Mouse (Mus musculus): ENCODE data around the gene Vps29.

The Vps29 gene

GRCm38 (mm10) chr5:122336554-122337294, 17.4 kb upstream of the Vps29 start:
- DNase-seq (ENCODE audit: low spot score), result no peak

GRCm38 (mm10) chr5:122342874-122343273, 11.3 kb upstream of the Vps29 start:
- no peak for DNase-seq (ENCODE audit: low spot score)

GRCm38 (mm10) chr5:122343768-122344167, 10.4 kb upstream of the Vps29 start:
- no peak for DNase-seq (ENCODE audit: low spot score)

DNA sequence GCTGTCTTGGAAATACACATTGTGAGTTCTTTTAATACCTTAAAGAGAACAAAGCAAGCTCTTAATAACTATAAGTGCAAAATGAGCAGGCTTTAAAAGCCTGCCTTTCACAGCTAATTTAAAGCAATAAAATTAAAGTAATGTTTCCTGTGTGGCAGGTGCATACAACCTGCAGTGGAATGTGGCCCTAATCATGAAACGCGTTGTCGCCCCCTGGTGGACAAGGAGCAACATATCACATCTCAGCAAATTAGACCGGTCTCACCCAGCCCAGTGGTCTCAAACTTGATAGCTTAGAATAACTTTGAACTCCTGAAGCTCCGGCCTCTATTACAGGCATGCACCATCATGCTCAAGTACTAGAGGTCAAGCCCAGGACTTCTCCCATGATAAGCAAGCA, 9.9 kb upstream of the Vps29 start:
- peak; percentile 35 for DNase-seq (ENCODE audit: low spot score)

- DNase-seq (ENCODE audit: low spot score), result no peak
Observed at GRCm38 (mm10) chr5:122345777-122346176, 8.4 kb upstream of the Vps29 start.

GRCm38 (mm10) chr5:122354492-122355067, 411 bp downstream of the Vps29 start:
- no peak for DNase-seq (ENCODE audit: low spot score)

DNA sequence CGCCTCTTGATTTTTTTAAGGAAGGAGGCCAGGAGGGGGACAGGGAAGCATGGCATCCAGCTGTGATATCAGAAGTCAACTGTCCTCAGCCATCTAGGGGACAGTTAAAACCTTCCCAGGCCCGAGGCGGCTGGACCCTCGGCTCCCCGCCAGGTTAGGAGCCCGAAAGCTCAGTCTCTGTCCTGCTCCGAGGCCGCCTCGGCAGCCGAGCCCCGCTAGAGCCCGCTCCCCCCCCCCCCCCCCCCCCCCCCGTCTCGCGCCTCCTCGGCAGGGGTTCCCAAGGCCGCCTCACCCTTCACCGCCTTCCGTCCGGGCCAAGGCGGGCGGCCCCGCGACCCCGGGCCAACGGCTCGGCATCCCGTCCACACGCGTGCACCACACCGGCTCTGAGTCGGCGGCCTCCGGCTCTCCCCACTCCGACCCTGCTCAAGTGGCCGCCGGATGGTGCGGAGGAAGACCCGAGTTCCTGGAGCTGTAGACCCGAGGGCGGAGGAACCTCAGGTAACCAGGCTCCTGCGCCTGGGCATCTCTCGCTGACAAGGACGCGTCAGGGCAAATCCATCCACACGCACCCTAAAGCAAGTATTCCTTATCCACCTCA, 17.5 kb downstream of the Vps29 start, which contains the start of gene Gpn3:
Gene Gpn3, plus strand, starts transcription at position 286 of the 601 bp plus-strand sequence.
- DNase-seq (ENCODE audit: low spot score), result peak; percentile 16

- DNase-seq (ENCODE audit: low spot score), result peak; percentile 98
Observed at GRCm38 (mm10) chr5:122372192-122372769, 18.1 kb downstream of the Vps29 start, which contains the start of gene Fam216a. Gene Fam216a (minus strand): TSS chr5:122372364.

- DNase-seq (ENCODE audit: low spot score), result no peak
Observed at GRCm38 (mm10) chr5:122372878-122373277, 18.7 kb downstream of the Vps29 start.

- DNase-seq (ENCODE audit: low spot score), result no peak
Observed at GRCm38 (mm10) chr5:122377101-122377833, 23.1 kb downstream of the Vps29 start.

DNA sequence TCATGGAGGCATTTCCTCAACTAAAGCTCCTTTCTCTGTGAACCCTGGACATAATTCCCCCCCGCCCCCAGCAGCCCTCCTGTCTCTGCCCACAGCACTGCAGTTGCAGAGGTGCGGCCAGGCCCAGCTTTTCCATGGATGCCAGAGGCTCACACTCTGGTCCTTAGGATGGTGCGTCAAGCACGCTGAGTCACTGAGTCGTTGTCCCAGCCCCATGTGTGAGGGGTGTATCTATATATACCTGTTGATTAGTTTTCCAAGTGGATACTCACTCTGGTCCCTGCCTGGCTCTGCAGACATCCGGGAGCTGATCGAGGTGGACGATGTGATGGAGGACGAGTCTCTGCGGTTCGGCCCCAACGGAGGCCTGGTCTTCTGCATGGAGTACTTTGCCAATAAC, 24.0 kb downstream of the Vps29 start:
- no peak for DNase-seq (ENCODE audit: low spot score)

DNA sequence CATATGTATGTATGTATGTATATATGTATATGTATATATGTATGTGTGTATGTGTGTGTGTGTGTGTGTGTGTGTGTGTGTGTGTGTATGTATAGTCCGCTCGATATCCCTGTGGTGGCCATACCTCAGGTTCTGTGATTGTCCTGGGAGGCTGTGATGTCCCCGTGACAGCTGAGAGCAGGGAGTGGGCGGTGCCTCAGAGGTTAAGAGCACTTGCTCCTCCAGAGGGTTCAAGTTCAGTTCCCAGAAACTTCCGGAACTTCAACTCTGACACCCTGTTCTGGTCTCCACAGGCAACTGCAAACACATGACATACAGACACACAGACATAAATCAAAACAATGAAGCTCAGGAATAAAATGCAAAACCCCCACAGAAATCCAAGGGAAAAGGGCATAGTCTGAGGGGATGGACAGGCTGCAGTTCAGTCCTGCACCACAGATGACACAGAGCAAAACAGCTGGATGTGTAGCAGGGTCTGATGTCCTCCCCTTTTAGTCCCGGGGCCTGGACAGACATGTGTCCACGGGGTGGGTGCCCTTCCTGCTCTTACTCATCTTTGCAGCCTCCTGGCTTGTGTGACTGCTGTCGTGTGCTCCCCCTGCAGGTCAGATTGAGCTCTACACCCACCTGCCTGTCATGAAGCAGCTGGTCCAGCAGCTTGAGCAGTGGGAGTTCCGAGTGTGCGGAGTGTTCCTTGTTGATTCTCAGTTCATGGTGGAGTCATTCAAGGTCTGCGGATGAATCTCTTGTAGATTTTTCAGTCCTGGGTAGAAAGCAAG, 25.4 kb downstream of the Vps29 start:
- DNase-seq (ENCODE audit: low spot score), result no peak

GRCm38 (mm10) chr5:122390006-122390405, 35.8 kb downstream of the Vps29 start:
- DNase-seq (ENCODE audit: low spot score), result no peak

DNA sequence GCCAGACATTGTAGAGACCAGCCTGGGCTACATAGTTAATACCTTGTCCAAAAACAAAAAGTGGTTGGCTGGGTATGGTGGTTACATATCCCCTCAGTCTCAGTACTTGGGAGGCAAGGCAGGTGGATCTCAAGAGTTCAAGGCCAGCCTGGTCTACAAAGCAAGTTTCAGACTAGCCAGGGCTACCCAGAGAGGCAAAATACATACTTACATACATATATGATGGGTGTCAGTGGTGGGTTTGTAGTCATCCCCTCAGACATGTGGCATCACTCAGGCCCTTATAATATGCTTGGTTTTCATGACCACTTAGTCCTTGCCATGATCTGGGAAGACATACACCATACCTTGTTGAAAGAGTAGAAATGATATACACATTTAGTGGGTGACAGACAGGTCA, 36.5 kb downstream of the Vps29 start:
- DNase-seq (ENCODE audit: low spot score), result no peak

GRCm38 (mm10) chr5:122391178-122391785, 37.1 kb downstream of the Vps29 start:
- no peak for DNase-seq (ENCODE audit: low spot score)

DNA sequence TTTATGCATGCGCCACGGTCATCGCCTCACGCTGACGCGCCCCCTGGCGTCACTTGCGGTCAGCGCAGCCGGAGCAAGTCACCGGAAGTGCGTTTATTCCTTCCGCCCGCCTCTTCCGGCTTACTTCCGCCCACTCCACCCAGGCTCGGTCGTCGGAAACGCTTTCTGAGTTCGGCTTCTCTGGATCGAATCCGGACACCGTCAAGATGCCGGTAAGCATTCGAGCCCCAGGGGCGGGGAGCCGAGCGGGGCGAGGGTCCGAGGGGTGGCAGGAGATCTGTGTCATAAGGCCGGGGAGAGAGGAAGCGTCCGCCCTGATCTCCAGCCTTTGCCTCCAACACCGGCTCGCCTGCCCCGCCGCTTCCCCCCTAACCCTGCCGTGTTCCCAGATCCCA, 37.6 kb downstream of the Vps29 start, which contains the start of gene Arpc3:
Gene Arpc3, plus strand, starts transcription at position 93 of the 395 bp plus-strand sequence.
- DNase-seq (ENCODE audit: low spot score), result peak; percentile 74

GRCm38 (mm10) chr5:122392227-122393004, 38.2 kb downstream of the Vps29 start:
- DNase-seq (ENCODE audit: low spot score), result no peak

- DNase-seq (ENCODE audit: low spot score), result peak; percentile 46
Observed at GRCm38 (mm10) chr5:122393887-122394286, 39.7 kb downstream of the Vps29 start.

- DNase-seq (ENCODE audit: low spot score), result no peak
Observed at GRCm38 (mm10) chr5:122396791-122397190, 42.6 kb downstream of the Vps29 start.

DNA sequence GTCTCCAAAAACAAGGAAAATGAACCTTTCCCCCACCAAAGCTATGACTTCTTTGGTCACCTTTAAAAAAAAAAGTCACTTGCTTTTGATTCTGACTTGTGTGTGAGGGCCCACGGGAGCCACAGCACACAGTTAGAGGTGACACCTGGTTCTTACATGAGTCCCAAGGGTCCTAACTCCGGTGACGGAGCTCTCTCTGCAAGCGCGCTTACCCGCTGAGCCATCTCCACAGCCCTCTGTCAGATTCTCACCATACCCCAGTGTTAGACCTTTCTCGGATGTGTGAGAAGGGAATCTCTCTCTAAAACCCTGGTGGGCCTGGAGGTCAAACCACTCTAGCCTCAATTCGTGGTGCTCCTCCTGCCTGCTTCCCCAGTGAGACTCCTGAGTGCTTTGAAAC, 43.3 kb downstream of the Vps29 start:
- DNase-seq (ENCODE audit: low spot score), result no peak

Measured in ovary, postnatal 10 days (tissue).